Mouse (Mus musculus) urinary bladder, postnatal 36 days (tissue): ENCODE data around the gene Gli3.

Experiments used
- DNase-seq, 2 experiments: peaks; one replicate each; pipeline ENCODE4 v3.0.0; 2022; ENCODE audit warnings: low spot score in 2 of 2, mixed read lengths in 1 of 2

Gene Gli3

GRCm38 (mm10) chr13:15462830-15463491, at the start of gene Gli3:
Gene Gli3, plus strand, starts transcription at chr13:15463235.
- DNase-seq: peak; percentile 34 to 49

GRCm38 (mm10) chr13:15421182-15421750, 41.8 kb upstream of the Gli3 start:
- peak in 1 of 2 experiments; percentile 6 for DNase-seq

DNA sequence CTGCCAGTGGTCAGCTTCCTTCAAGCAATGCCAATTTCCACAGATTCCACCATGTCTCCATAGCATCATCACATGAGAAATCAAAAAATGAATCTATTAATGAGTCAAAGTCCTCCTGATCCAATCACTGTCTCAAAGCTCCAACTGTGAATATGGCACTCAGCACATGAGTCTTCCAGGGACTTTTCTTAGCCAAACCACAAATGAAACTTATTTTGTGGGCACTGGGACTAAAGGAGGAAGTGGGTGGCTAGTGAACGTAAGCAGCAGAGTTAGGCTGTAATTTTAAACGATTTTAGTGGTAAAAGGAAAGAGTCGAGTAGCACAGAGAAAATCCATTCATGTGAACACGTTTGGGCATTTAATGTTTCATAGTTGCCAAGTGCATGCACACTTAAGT, 21.0 kb upstream of the Gli3 start:
- no peak for DNase-seq

- no peak for DNase-seq
These were observed 18.7 kb upstream of the Gli3 start for GRCm38 (mm10) chr13:15444312-15444711.

- DNase-seq: no peak
These were observed 17.4 kb upstream of the Gli3 start for GRCm38 (mm10) chr13:15445591-15445990.

DNA sequence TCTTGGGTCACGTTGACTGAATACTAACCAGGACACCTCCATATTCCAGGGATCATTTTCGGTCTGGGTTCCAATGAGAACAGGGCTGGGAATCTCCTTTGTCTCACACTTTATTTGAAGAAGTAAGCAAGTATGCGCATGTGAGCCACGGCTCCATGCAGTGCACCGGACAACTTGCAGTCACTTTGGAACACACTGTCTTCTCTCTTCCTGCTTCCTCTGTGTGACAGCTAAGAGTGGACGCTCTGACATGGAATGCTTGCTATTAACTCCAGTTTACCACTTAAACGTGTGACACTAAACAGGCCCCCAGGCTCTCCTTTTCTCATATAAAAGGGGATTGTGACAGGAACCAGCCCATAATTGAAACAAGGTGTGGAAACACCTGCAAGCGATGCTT, 17.0 kb upstream of the Gli3 start:
- no peak for DNase-seq

GRCm38 (mm10) chr13:15446782-15447564, 16.1 kb upstream of the Gli3 start:
- DNase-seq: no peak

DNA sequence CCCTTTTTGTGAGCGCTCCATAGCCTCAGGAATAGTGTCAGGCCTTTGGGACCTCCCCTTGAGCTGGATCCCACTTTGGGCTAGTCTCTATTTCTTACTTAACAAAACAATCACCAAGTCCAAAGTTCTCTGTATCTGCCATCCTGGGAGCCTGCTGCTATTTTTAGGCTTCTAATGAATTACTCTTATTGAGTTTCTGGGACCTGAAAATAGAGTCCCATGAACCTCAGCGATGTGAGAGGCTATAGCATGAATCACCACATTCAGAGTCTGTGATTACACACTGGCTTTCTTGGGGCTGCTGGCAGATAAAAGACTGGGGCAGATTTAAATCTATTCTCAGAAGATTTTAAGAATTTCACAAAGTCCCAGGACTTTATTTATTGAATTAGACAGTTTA, 12.1 kb upstream of the Gli3 start:
- DNase-seq: no peak

- no peak for DNase-seq
These were observed 5.2 kb upstream of the Gli3 start for GRCm38 (mm10) chr13:15457841-15458240.

DNA sequence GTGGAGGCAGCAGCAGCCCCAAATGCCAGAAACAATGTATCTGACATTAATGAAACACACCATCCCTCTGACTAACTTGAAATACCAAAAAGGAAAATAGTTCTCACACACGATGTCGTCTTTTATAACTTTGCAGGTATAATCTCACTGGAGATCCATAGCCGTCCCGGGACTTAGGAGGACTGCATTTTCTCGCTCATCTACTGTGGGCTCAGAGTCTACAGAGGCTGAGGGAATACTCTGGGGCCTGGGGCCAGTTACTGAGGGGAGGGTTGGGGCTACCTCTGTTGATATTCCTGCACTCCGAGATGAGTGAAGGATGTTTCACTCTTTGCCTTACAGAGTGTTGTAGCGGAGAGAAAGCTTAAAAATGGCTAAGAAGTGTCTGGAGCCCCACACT, 1.1 kb upstream of the Gli3 start:
- DNase-seq: no peak

GRCm38 (mm10) chr13:15463492-15464080, 551 bp downstream of the Gli3 start:
- peak; percentile 37 to 43 for DNase-seq

DNA sequence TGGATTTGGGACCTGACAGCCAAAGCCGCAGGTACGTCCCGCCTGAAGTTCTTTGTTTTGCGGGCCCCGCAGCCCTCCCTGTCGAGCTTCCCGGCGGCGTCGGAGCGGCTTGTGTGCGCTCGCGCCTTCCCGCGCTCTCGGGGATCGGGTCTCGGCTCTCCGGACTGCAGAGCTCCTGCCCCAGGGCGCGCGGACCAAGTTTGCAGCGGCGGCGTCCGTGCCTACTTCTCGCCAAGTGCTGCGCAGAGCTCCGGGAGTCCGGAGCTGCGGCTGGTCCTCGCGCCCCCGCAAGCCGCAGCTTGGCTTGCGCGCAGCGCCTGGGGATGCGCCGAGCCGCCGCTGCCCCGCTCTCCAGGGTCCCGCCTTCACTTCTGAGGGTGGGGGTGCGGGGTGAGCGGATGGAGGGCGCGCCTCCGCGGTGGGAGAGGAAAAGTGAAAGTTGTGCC, 1.1 kb downstream of the Gli3 start:
- DNase-seq: peak; percentile 22 to 29

- DNase-seq: no peak
These were observed 1.8 kb downstream of the Gli3 start for GRCm38 (mm10) chr13:15464741-15465250.

DNA sequence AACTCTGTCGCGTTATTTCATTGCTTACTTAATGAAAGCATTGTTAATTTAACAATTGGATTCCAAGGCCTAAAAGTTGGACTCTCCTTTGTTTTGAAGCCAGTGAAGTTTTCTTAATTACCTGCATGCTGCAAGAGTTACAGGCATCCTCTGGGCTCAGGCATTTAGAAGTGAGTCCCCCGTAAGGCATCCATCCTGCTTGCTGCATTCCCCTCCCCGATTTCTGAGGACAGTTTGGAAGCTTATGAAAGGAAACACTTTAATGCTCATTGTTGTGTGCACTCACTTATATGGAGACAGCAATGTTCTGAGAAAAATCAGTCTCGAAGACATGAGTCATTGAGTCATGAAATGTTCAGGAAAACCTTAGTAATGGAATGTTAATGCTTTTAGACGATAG, 3.5 kb downstream of the Gli3 start:
- DNase-seq: no peak

DNA sequence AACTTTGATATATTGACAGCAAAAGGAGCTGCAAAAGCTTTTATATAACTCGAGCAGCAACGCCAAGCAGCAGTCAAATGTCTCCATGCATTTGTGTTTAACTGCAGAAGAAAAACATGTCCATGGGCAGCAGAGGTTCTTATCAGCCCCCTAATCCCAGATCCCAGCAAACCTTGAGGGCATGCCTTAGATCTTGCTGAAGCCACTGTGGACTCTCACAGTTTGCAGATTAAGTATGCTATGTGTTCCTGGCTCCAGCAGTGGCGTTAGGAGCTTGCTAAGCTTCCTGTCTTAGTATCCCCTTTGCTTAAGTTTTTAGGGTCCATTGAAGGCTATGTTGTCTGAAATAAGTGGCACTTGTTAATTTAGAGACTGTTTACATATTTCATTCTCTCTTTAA, 4.4 kb downstream of the Gli3 start:
- DNase-seq: no peak

DNA sequence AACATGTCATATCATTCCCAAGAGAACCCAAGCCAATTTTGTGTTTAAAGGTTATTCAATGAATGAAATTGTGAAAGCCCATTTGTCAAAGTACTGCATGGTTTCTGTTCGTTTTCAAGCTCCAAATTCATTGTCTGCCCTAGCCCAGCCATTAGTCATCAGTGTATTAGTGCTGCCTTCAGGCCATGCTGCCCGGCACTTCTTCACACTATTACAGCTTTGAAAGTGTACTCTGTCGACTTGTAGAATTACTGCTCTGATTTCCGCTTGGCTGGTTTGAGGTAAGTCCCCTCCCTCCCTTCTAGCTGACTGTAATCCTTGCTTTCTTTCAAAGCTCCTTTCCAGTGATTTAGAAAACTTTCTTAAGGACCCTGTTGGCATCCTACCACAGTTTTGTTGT, 5.4 kb downstream of the Gli3 start:
- DNase-seq: no peak

GRCm38 (mm10) chr13:15470056-15470455, 7.0 kb downstream of the Gli3 start:
- no peak for DNase-seq

- DNase-seq: no peak
These were observed 9.7 kb downstream of the Gli3 start for GRCm38 (mm10) chr13:15472712-15473111.

DNA sequence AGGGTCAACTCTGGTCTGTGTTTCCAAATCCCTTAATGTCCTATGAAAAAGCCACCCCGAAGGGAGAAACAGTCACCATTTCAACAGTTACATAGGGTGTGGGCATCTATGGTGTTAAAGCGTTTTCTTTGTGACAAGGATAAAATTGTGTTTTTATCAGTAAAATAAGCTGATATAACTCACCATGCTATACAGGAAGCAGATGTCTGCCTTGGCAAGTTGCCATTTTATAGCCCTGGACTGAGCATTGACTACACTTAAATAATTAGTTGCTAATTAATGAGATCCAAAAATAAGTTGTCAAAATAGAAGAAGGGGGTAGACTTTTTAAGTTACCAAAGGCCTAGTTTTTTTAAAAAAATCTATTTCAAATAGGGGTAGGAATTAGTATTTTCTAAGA, 11.4 kb downstream of the Gli3 start:
- no peak for DNase-seq

GRCm38 (mm10) chr13:15486033-15486891, 23.2 kb downstream of the Gli3 start:
- DNase-seq: no peak

DNA sequence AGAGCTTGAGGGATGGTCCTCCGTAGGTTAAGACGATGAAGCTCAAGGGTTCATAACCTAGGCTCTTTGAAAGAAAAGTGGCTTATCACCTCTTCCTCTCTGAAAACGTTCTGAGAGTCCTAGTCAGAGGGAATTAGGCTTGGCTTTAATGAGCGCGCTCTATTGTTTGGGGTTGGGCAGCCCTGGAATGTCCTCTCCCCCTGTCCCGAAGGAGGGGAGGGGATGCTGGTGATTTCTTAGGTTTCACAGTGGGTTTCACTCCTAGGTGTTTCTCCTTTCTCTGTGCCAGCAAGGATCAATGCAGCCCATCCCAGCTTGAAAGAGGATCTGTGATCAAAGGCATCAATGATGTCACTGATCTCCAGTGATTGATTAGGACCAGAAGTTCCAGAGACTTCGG, 24.3 kb downstream of the Gli3 start:
- DNase-seq: no peak
